Mouse (Mus musculus) urinary bladder, postnatal 36 days (tissue): ENCODE results near the gene Tm4sf1.
A peak's percentile ranks its signal among the peaks of the same experiment; 100 is the strongest.

Source experiments
- DNase-seq, 2 experiments: peaks; one replicate each; pipeline ENCODE4 v3.0.0; 2022; ENCODE audit warnings: low spot score in 2 of 2, mixed read lengths in 1 of 2

Tm4sf1 gene

DNA sequence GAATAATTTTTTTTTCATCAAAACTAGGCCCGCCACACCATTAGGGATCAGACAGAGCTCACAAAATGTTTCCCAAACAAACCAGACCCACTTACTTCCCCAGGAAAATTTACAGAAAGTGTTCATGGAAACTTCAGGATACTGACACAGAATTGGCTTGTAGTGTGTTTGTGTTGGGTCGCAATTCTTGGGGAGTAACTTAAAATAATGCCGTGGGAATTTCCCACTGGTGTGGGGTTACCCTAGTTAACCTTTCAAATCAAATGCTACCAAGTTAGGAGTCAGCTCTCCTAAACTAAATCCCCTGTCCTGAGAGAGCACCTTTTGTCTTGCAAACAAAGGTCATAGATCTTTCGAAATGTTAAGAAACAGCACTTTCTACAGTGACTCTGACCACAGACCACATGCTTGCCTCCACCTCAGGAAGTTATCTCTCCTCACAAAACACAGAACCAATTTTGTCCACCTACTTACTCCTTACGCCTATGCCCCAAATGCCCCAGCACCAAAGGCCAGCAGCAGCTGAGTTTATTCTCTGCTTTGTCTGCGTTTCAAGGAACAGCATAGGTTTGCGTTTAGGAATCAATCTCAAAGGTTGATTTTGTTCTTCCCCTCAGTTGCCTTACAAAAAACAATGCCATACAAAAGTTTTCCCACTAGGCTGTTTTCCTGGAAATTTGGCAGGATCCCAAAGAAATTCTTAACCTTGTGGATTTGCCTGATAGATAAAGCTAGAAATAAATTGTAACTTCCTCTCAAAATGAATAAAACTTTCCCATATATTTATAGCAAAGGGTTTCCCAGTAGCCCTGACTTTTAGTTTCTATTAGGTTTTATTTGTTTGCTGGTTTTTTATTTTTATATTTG lies 13.7 kb downstream of the Tm4sf1 start:
- no peak for DNase-seq

- no peak for DNase-seq
Observed at GRCm38 (mm10) chr3:57287438-57287837, 14.3 kb downstream of the Tm4sf1 start.

GRCm38 (mm10) chr3:57278225-57278624 lies 23.6 kb downstream of the Tm4sf1 start:
- DNase-seq: no peak

GRCm38 (mm10) chr3:57277453-57277852 lies 24.3 kb downstream of the Tm4sf1 start:
- DNase-seq: no peak

DNA sequence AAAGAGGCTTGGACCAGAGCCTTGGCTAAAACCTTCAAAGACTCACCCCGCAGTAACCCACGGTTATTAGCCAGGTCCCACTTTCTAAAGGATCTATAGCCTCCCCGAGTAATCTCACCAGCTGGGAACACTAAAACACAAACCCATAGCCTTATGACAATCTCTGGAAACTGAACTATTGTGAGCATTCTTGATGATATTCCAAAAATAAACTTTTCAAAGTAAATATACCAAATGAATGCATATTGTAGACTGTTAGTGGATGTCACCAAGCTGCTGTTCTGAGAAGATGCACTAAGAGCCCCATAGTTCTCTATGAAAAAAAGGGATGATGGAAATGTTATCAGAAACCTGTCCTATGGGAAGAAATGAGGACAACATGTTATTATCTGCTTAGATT lies 25.0 kb downstream of the Tm4sf1 start:
- DNase-seq: no peak

- DNase-seq: no peak
Observed at GRCm38 (mm10) chr3:57268994-57269393, 32.8 kb downstream of the Tm4sf1 start.

GRCm38 (mm10) chr3:57267559-57268173 lies 34.1 kb downstream of the Tm4sf1 start:
- DNase-seq: peak; percentile 22 to 29

DNA sequence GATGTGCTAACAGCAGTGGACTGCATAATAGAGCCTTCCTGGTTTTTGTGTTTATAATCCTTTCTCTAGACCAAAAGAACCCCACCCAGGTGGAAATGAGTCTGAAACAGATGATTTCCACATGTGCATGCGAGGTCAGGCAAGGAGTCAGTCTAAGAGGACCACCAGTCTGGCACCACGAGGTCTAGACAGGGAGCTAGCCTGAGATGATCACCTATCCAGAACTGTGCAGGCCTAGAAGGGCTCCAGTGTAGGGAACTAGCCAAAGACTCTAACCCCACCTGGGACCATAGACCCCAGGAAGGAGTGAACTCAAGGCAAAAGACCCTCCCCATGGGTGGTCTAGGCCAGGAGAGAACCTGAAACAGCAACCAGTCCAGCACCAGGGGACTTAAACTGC lies 48.7 kb downstream of the Tm4sf1 start:
- no peak for DNase-seq

- DNase-seq: peak in 1 of 2 experiments; percentile 12
Observed at GRCm38 (mm10) chr3:57252551-57252950, 49.2 kb downstream of the Tm4sf1 start.

- no peak for DNase-seq
Observed at GRCm38 (mm10) chr3:57245242-57245641, 56.5 kb downstream of the Tm4sf1 start.
